Mouse (Mus musculus): ENCODE measurements around the gene Abcg8.
A peak's percentile ranks its signal among the peaks of the same experiment; 100 is the strongest.

Abcg8 gene

DNA sequence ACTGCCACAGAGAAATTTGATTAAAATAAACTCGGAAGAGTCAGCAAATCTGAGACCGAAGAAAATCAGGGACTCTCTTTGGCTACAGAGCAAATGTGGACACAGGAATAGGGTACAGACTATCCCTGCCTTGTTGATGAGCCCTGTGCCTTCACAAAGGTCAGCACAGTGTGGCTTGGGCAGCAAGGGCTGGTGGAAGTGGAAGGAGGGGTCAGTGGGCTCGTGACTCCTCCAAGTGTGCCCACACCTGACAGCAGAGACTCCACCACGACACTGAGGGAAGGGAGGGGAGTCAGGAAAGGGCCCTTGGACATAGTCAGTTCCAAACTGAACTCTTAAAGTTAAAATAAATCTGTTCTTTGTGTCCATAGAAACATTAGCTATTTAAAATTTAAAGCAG lies 38.8 kb downstream of the Abcg8 start:
- DNase-seq = no peak

DNA sequence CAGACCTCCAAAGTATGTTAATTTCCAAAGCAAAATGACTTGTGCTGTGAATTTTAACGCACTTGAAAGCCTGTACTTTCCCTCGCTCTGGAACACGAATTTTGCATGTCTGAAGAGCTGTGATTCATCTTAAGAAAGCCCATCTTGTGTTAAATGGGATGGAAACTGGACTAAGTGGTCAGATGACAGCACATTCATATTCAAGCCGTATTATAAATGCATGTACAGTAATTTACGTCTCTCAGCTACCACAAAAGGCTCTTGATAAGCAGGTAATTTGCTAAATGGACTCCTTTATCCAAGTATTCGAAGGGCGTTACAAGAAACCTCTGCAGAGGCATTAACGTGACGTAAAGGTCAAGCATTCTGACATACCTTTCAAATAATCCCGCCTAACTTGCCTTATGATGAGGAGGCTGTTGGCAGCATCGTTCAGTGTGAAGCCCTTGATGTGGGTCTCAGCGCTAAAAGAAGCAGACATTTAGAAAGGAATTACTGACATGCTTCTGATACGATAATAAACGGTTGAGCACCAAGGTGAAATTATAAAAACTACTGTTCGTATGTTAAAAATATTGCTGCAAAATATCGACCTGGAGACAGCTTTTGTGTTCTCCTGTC lies 40.3 kb downstream of the Abcg8 start:
- no peak for DNase-seq

DNA sequence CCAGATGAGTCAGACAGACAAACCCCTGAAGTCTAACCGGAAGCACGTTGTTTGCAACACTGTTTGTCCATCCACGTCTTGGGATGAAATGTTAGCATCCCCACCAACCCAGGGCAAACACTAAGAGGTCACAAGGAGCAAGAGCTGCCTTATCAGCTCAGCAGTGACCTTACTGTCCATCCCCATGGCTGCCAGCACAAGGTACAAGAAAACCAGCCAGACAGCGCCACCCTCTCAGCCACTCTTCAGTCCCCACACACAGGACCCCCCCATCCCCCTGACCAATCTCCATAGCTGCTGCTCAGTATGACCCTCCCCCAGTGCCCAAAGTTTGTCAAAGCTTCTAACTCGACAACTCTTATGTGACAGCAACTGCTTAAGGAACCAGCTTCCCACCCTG lies 41.3 kb downstream of the Abcg8 start:
- no peak for DNase-seq

DNA sequence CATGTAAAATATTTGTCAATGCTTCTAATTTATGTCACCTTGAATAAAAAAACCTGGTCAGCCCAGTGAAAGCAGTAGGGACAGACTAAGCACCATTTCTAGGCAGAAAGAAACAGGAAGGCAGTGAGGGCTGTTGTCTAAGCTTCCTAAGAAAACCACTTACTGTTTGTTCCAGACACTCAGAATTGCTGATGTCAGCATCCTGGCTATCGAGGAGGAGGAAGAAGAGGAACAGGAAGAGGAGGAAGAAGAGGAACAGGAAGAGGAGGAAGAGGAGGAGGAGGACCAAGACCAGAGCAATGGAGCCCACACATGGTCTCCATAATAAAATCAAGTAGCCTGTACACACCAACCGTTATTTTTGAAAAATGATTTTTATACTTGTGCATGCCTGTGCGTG lies 43.0 kb downstream of the Abcg8 start:
- DNase-seq = no peak

DNA sequence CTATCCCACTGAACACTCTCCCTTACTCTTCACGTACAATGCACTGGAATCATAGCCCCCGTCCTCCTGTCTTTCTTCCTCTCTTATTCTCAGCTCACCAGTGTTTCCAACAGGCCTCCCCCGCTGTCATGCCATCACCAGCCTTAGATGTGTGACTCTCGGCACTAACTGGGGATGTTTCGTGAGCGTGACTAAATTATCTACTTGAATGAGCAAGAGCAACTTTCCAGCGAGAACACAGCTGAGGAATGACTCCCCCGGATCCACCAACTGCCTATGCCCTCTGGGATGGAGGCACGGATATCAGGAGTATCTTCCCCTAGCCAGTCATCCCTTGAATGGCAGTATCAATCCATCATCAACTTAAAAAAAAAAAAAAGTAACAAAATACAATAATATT lies 47.9 kb downstream of the Abcg8 start:
- no peak for DNase-seq

DNA sequence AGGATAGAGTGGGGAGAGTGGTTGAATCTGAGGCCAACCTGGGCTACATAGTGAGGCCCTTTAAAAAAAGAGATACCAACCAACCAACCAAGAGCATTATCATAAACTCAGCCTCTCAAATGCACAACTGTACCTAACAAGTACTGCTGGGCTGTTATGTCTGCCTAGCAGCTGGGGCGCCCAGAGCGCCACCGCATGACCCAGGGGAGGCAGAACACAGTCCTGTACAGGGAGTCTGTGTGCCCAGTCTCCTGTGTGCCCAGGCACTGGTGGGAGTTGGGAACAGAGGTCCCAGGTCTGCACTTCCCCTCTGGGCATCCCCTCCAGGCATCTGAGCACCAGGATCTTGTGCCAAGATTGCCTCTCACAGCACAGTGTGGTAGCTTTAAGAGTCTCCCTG lies 49.1 kb downstream of the Abcg8 start:
- no peak for DNase-seq

DNA sequence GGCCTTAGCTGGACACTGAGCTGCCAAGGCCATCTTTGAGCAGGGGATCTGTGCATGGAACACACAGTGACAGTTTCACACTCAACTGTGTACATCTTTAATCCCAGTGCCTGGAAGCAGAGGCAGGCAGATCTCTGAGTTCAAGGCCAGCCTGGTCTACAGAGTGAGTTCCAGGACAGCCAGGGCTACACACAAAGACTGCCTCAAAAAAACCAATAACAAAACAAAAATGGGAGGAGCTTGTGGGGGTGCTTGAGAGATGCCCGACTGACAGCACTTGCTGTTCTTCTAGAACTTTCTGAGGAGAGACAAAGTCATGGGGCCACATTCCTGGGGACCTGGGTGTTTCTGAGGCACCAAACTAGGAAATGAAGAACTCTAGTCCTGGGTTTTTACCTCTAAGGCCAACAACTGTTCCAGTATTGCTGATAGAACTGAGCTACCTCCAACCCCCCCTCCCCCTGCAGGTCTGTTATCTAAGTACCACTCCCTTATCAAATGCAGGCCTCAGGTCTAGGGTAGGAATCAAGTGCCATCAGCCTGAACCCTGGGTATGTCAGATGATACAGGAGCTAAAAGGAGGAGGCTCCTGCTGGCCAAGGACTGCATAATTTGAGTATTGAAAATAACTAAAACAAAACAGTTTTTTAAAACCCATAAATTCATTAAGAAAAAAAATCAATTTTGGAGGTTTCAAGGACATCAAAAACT lies 52.3 kb downstream of the Abcg8 start:
- DNase-seq = no peak

DNA sequence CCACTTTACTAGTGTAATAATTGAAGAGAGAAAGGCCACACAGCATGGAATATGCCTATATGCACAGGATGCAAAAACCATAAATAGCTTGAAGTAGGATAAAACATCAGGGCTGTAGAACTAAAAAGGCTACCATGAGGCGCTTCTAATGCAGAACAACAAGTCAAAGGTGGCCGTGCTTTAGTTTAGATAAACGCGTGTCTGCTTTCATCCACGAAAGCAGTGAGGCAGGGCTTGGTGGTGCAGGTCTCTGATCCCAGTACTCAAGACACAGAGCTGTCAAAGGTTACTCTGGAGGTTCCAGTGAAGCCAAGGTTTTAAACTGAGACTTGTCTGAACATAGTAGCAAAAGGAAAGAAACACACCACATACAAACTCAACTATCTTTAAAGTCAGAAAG lies 53.0 kb downstream of the Abcg8 start:
- DNase-seq = no peak

DNA sequence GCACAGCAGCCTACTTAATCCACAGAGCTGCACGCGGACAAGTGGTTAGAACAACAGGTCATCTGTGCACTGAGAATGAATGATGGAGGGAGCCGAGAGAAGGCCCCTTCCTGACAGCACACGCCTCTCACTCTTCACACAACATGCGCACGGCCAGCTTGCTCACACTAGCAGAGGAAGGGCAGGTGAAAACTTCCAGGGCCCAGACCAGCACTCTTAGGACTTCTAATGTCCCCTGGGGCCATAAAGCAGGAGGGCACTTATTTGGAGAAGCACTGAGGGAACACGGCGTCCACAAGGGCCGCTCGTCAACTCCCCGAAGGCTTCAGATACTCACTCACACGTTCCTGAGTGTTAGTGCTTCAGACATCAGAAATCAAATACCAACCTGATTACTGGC lies 55.3 kb downstream of the Abcg8 start:
- DNase-seq = no peak

DNA sequence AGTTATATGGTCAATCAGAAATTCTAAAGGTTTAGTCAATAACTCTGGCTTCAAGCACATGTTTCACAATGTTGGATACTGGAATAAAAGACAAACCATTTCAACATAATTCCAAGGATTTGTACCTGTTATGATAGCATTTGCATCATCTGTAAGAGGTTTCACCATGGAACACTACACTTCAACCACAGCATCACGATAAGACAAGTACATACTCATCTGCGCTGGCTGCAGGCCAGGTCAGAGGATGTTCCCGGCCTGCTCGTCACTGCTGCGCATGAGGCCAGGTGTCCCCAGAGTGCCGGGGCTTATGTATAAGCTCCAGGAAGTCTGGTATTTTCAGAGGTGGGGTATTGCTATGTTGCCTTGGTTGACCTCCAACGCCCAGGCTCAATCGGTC lies 56.5 kb downstream of the Abcg8 start:
- no peak for DNase-seq

DNA sequence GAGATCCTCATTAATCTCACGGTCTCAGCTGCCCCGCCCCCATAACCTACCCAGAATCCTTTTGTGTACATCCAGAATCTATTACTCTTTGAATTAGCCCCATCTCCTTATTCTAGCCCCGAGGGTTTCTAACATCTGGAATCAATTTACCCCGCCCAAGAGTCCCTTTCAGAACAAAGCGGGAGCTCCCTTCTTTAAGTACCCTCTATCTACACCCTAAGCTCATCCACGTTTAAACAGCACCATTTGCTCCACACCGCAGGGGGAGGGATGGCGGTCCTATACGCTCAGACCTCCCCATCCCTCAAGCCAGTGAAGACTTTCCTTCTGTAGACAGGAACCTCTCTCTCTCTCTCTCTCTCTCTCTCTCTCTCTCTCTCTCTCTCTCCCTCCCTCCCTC lies 60.6 kb downstream of the Abcg8 start:
- no peak for DNase-seq

DNA sequence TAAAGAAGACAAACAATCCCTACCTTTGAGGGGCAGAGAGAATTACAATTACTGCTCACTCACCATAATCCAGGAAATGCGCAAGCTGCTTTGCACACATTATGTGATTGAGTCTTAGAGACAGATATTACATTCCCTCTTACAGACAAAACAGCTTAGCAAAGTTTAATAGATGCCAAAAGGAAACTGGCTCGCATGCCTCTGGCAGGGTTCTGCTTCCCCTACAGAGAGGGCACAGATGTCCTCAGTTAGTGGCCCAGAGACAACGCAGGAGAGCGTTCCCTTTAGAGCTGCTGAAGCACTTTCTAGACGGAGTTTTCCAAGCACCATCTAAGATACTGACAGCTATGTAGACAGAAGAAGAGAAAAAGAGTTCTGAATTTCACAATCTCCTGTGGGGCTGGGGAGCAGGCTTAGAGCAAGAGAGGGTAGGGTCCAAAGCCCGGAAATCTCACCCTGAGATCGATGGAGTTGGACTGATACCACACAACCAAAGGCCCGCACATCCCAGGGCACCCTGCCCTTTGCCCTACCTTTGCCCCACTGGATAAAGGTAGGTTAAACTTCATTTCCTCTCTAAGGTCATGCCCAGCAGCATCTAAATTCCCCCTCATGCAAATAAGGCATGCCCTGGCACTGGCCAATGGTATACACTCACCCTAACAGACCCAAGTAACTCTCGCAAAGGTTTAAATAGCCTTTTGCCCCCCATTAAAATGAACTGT lies 62.1 kb downstream of the Abcg8 start:
- DNase-seq = peak; percentile 35 to 44

DNA sequence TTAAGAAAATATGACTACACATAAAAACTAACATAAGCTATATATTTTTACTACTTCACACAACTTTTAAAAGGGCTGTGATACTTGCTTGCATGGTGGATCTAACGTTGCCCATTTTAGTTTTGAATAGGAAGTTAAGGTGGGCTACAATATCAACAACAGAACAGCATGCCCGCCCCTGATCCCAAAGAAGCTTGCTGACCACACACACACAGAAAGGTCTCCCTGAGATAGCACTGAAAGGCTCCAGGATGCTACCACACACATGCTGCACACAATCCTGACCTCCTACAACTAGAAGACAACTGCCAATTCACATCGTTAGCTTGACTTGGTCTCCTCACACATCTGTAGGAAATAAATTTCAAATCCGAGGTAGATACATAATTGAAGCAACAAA lies 68.2 kb downstream of the Abcg8 start:
- DNase-seq = no peak

DNA sequence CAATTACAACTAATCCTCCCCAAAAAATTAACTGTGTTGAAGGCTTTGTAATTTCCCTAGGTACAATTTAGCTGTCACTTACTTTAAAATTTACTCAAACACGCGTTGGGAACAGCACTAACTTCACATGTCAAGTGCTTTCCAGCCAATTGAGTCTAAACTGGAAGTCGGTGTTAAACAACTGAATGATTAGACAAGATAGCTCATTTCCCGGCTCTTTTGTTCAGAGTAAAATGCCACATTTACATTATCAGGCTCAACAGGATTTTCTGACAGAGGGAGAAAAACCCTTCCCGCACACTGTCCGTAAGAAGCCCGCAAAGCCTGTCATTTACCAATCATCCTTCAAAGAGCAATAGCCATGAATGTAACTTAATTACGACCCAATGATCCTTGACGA lies 68.9 kb downstream of the Abcg8 start:
- DNase-seq = no peak

DNA sequence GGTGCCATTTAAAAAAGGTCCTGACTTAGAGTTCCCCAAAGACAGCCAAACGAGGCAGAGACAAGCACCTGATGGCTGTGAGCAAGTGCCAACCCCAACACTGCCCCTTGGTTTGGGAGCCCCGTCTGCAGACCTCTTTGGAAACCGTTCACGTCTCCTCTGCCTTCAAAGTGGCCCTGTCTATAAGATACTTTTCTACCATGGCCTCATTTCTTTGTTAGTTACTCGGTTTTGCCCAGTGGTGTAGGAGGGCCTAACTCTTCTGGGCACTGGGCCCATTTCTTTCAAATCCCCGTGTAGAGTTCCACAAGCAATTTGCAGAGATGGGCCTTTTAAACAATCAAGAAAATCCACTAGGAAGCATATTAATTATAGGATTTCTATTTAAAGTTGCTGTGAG lies 71.1 kb downstream of the Abcg8 start:
- no peak for DNase-seq

DNA sequence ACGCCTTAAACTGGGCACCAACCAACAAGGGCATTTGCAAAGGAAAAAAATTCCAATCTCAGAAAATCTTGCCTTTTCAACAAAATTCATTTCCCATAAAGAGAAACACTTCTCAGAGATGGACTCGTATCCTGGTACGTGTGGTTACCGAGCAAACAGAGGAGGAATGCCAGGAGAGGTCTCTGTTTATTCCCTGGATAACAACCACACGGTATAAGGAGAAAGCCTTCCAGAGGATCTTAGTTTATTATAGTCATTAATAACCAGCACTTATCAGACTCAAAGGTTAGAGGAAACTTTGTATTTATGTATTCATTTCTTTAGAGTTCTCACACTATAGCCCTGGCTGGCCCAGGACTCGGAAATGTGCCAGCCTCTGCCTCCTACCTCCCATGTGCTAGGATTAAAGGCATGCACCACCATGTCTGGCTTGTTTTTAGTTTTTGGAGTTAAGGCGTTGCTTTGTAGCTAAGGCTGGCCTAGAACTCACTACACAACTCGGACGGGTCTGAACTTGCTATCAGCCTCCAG lies 72.1 kb downstream of the Abcg8 start:
- no peak for DNase-seq

DNA sequence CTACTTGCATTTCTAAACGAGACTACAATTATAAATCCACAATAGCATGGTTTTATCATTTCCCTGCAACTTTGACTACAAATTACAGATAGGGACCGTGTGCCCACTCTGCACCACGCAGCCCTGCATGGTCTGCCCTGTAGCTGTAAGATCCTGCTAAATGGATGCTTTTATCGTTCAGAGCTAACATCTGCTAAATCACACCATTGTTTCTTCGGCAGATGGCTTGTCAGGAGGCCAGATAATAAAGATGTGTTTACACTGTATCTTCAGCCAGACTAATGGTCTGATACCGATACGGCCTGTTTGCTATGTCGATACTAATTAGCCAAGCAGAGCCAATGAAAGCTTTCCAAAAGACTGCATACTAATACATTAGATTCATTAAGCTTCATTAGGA lies 73.2 kb downstream of the Abcg8 start:
- no peak for DNase-seq
